Mouse (Mus musculus) liver, adult (tissue): ENCODE data around the gene Trmt44.

ENCODE experiments used
- GATA4 ChIP-seq: IDR thresholded peaks from 2 replicates; pipeline ENCODE4 v1.6.1; 2014; ENCODE audit warnings: mild to moderate bottlenecking, low read length; ENCODE audit not compliant: insufficient replicate concordance

Gene Trmt44

DNA sequence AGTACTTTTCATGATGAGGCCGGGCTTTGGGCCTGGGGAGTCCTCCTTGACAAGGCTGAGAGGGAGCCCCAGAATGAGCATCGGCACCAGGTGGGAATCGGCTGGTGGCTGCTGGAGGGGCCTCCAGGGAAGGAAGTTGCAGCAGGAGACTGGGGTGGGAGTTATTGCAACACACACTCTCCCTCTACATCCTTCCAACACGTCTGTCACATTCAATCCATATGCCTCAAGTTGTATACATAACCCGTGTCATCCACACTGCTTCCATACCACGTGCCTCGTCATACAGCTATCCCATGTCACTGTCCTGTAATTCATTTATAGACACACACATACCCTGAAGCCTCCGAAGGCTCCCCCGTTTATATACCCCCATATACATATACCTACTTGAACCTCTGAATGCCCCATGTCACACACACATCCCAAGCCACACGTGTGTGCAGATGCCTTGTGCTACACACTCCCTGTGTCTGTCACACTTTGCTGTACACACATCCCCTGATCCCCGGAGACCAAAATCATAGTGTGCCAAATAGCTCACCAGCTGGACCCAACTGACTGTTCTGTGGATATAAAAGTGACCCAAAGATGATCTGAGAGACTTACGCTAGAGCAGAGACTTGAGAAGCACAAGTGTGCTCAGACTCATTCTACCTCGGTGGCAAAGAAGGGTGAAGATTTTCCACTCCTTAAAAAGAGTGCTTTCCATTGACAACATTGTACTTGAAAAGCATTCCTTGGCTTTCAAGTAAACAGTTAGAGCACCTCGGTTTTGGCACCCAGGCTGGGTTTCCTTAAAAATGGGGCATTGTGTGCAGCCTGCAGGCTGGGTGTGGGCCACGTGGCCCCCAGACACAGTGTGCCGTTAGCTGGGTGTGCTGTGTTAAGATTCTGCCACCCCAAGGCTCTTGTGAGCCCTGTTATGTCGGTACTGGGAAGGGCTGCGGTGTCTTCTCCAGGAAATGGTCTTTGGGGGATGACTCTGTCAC lies 21.6 kb upstream of the Trmt44 start:
- no peak for TF ChIP-seq GATA4

DNA sequence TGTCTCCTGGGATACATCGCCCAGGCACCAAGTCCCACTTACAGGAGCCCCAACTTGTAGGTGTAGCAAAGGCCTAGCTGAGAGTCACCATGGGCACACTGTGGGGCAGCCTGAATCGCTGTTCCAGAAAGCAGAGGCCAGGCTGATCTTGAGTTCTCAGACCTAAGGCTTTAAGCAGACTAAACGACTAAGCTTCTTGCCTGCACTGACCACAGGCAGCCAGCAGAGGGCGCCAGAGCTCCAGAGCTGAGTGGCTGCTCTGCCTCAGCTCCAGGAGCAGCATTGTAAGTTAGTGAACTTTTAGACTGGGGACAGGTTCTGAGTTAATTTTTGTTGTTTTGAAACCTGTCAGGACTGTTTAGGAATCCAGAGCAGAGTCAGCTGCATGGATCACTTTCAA lies 20.8 kb upstream of the Trmt44 start:
- no peak for TF ChIP-seq GATA4

DNA sequence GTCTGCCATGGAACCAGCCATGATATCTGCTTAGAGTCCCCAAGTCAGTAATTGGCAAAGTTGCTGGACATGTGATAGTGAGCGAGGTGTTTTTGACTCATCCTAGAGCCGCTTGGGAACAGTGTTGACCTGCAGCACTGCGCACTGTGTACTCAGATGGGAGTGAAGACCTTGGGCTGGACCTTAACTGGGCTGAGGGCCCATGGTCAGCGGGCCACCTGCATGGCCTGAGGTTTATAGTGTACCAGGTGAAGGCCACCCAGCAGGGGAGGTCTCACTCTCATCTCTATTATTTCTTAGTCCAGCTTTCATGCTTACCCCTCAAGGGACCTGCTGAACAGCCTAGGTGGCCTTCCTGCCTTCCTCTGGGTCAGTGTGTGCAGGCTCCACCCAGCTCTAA lies 19.9 kb upstream of the Trmt44 start:
- TF ChIP-seq GATA4 = no peak

DNA sequence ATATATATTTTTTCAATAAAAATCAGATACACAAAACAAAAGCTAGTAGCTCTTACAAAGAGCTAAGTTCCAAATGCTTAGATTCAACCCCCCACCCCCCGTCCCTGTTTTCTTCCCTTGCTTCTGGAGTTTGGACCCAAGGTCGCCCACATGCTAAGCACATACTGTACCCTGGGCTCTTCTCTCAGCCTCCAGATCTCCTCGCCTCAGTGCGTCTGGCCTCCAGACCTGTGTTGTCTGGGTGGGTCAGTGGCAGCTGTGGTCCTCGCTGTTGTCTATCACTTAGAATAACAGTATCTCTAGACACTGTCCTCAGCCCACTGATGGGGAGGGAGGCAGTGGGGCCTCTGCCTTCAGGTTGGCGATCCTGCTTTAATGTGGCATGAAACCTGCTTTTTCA lies 18.4 kb upstream of the Trmt44 start:
- TF ChIP-seq GATA4 = no peak

DNA sequence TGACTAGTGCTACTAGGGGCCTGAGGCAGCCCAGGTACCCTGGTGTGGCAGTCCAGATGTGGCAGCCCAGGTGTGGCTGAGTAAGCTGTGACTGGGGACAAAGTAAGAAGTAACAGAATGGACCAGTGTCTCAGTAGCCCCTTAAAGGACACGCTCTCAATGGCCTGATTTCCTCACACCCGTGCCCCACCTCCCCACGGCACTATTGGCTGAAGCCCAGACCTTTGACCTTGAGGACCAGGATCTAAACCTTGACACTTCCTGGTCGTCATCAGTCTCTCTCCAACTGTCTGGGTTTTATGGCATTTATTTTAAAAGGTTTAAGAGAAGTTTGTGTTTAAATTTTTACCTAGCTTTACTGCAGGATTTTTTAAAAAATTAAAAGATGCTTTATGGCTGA lies 18.0 kb upstream of the Trmt44 start:
- no peak for TF ChIP-seq GATA4

DNA sequence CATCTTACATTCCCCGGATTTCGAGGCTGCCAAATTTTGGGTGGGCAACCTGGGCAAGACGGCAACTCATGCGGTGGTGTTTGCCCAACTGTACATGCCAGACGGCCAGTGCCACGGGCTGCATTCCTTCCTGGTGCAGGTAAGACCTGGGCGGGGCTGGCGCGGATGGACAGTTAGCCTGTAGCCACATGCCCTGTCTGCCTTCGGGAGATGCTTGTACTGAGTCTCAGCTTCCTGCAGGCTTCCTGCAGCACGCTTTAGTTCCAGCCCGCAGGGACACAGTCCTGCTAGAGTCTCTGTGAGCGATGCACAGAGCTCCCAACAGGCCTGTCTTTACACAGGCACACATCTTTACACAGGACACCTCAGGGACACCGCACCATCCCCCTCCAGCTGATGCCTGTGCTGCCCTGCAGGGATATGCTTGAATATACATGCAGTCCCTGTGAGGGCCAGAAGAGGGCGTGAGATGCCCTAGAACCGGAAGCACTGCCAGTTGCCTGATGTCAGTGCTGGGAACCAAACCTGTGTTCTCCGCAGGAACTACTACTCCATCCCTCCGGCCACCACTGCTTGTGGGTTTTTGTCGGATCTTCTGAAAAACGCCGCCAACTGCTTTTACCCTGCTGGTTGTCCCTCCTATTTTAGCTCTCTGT lies 17.3 kb upstream of the Trmt44 start:
- TF ChIP-seq GATA4 = no peak

DNA sequence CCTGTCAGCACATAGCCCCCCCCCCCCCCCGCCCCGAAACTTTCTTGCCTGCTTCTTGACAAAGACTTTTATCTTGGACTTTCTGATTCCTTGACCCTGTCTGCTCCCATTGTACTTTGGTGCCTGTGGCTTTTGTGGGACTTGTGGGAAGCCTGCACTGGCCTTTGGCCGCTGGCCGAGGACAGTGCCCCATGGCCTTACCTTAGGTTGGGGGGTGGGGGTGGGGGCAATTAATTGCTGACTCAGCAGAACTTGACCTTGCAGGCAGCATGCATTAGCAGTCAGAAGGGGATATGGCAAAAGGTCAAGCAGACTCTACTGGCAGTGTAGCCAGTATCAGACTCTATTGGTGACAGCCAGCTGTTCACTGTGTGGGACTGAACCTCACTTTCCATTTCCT lies 16.6 kb upstream of the Trmt44 start:
- TF ChIP-seq GATA4 = no peak

DNA sequence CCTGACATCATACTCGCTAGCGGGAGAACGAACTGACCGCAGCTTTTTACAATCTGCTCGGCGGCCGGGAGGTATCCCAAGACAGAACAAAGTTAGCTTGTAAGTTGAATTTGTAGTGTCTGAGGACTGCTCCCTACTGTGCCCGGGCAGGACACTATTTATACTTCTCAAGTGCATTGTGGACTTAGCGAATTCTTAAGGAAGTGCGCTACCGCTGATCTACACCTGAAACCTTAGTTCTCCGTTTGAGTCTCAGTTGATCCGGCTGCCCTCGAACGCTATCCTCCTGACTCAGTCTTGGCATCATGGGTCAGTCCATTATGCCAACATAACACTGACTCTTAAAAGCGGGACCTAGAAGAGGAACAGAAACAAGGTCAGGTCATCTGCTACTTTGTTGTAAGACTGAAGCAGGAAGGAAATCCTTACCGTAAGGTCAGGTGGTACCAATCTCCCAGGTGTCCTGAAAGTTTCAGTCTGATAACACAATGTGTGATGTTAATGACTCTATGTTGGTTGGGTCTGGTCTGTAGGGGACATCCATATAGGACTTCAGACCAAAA lies 8.4 kb upstream of the Trmt44 start:
- TF ChIP-seq GATA4 = no peak

DNA sequence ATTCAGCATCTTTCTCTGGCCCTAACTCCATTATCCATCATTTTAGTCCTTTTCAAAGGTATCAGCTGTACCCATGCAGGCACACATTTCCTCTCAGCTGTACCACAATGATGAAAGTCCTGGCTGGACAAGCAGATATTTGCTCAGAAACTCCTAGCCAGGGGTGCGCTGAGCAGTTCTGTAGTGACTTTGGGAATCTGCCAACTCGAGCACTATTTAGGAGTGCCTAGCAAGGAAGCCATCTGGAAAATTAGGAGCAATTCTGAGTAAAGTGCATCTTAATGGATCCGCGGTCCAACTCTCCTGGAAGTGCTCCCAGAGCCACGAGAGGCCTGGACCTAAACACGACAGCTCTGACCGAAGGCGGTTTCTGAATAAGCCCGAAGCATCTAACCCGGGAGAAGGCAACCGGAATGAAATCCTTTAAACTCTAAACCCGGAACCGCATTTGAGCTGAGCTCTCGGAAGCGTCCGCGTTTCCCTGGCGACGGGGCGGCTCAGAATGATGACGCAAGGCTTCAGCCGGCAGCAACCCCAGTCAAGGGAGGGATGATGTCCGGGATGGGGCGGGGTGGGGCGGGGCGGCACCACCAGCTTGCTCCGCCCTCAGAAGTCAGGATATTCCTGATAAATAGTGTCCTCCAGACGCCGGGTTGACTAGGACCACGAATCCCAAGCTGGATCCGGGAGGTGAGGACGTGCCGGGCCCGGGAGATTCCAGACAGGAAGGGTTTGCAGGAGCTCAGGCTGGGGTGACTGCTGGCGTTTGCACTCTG lies 7.8 kb upstream of the Trmt44 start, which contains the start of gene Acox3:
Gene Acox3 (plus strand): TSS at position 596 of the 776 bp plus-strand sequence.
- no peak for TF ChIP-seq GATA4

DNA sequence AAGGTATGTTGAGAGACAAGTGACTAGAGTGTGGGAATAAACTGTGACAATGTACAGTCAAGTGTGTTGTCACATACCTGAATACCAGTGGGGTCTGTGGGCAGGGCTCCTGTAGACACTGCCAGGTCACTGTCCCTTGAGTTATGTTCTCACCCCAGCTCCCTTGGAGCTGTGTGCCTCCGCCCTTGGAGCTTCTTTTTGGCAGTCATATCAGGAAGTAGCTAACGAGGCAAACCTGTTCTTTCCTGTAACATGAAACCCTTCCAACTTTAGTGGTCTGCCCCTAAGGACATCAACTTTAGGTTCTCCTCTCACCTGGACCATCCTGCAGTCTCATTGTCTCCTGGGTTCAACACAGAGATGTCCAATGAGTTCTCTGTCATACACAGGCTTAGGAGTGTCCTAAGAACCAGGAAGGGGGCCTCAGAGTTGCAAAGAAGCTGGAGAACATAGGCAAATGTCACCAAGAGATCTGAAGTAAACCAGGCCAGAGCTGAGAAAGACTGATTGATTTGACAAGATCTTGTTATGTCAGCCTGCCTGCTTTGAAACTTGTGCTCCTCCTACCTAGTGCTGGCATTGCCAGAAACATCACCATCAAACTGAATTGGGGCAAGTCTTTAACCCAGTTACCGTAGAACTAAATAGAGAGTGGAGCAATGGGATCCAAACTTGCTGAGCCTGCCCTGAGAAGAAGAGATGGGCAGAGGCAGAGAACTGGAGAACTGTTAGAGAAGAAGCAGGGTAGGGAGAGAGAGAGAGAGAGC lies 5.5 kb upstream of the Trmt44 start:
- no peak for TF ChIP-seq GATA4

DNA sequence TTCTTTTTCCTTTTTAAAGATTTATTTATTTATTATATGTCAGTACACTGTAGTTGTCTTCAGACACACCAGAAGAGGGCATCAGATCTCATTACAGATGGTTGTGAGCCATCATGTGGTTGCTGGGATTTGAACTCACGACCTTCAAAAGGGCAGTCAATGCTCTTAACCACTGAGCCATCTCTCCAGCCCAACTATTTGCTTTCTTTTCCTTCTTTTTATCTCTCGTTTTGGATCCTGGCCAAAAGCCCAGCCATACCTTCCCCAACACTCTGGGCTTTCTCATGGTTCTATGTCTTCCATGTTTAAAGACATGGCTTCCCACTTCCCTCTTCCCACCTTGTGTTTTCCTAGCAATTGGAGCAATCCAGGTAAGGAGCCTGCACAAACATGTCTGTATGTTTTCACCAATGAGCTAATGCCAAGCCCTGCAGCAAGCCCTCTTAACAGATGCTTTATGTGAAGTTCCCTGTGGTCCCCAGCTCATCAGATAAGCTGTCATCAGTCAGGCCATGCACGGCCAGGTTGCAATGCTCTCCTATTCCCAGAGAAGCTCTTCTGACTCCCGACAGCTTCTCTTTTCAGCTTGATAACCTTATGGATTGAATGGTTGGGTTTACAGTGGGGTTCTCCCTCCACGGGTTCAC lies 4.5 kb upstream of the Trmt44 start:
- TF ChIP-seq GATA4 = no peak

DNA sequence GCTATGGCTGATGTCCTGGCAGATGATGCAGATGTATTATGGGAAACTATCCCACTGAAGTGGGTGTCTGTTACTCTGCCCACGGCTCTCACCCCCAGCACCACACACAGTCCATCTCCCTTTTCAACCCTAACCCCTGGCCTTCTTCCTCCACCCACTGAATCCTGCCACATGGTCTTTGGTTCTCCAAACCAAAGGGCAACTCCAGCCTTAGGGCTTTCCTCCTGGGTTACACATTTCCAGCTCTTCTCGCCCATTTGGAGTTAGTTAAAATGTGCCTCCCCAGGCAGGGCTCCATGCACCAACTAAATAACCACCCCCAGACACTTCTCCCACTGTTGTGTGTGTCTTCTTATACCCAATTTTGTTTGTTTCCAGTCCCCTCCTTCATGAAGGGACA lies 3.5 kb upstream of the Trmt44 start:
- no peak for TF ChIP-seq GATA4

DNA sequence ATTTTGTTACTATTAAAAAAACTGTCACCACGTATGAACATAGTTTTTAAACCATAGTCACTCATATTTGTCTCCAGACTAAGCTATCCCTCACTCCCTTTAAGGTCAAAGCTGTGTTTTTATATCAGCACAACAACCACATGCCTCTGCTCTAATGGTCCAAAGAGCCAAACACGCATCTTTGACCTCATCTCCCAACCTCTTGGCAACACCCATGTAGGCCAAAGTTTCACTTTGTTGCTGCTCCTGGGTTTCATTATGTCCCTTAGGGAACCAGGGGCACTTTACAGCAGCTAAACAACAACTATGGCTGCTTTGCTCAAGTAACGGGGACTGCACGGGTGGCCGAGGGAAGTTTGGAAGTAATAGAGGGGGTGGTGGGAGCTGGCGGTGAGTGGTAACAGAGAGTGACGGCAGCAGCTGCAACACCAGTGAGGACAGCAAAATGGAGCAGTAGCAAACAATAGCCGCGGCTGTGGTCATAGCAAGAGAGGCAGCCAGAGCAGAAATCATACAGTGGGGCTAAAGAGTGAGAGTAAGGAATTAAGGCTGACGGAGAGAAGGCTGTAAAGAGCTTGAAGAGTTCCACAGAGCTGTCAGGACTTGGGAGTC lies 1.6 kb upstream of the Trmt44 start:
- TF ChIP-seq GATA4 = no peak

DNA sequence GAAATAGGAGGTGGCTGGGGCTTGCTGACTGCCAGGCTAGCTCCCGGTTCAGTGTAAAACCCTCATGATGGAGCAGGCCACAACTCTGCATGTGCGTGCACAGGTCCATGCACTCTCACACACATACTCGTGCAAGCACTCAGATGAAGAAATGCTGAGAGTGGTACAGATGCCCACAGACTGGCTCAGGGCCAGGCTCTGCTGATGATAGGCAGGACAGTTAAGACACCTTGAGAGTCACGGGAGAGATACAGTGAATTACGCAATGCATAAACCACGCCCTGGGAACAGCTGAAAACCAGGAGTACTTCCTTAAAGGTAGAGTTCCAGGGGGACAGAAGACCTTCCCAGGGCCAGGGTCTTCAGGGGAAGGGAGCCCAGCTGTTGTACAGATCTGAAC lies 3.3 kb downstream of the Trmt44 start:
- TF ChIP-seq GATA4 = no peak
